Mouse (Mus musculus): ENCODE measurements at regions not wholly inside any gene's neighbourhood (a gene's known extent, or its start where the extent isn't known, plus 50 kb on each side); places are given as distances from the start of the nearest gene placed in this dataset.

DNA sequence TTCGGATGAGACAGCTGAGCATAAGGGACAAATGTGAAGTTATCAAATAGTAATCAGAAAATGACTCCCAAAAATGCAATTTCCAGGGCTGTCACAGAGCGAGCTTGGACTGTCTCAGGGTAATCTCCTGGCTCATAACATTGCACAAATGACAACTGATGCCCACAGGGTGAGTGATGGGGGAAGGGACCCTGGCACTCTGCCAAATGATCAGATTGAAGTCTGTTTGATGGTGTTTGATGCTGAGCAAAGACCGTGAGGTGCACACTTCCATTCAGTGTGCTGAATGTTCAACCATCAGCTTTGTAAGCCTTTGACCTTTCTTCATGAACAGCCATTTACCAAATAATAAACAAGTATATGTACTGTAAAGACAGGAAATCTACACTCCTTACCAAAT is 169.4 kb upstream of the Sash1 start:
- TF ChIP-seq EP300 (IDR thresholded peaks at IDR 0.05; ENCODE audit: low read depth), result no peak
- TF ChIP-seq CTCF (IDR thresholded peaks at IDR 0.05; ENCODE audit: low read depth), result no peak

All from liver, postnatal 0 days (tissue).